Mouse (Mus musculus): ENCODE data around the gene Nr6a1.

Nr6a1 gene

GRCm38 (mm10) chr2:38880907-38881672, 46.4 kb downstream of the Nr6a1 start:
- DNase-seq (ENCODE audit: low read depth in 2 of 2, low spot score in 2 of 2) = no peak

GRCm38 (mm10) chr2:38874544-38875108, 52.9 kb downstream of the Nr6a1 start:
- no peak for DNase-seq (ENCODE audit: low read depth in 2 of 2, low spot score in 2 of 2)

GRCm38 (mm10) chr2:38872730-38873129, 54.8 kb downstream of the Nr6a1 start:
- DNase-seq (ENCODE audit: low read depth in 2 of 2, low spot score in 2 of 2) = no peak

GRCm38 (mm10) chr2:38866711-38867110, 60.8 kb downstream of the Nr6a1 start:
- DNase-seq (ENCODE audit: low read depth in 2 of 2, low spot score in 2 of 2) = no peak

- DNase-seq (ENCODE audit: low read depth in 2 of 2, low spot score in 2 of 2) = peak in 1 of 2 experiments; percentile 9
These were observed 63.5 kb downstream of the Nr6a1 start for GRCm38 (mm10) chr2:38864011-38864410.

GRCm38 (mm10) chr2:38851797-38852196, 75.7 kb downstream of the Nr6a1 start:
- no peak for DNase-seq (ENCODE audit: low read depth in 2 of 2, low spot score in 2 of 2)

GRCm38 (mm10) chr2:38846319-38846718, 81.2 kb downstream of the Nr6a1 start:
- DNase-seq (ENCODE audit: low read depth in 2 of 2, low spot score in 2 of 2) = no peak

- no peak for DNase-seq (ENCODE audit: low read depth in 2 of 2, low spot score in 2 of 2)
These were observed 92.0 kb downstream of the Nr6a1 start for GRCm38 (mm10) chr2:38835489-38835888.

GRCm38 (mm10) chr2:38831976-38832375, 95.5 kb downstream of the Nr6a1 start:
- no peak for DNase-seq (ENCODE audit: low read depth in 2 of 2, low spot score in 2 of 2)

- DNase-seq (ENCODE audit: low read depth in 2 of 2, low spot score in 2 of 2) = no peak
These were observed 98.0 kb downstream of the Nr6a1 start for GRCm38 (mm10) chr2:38829521-38829920.

GRCm38 (mm10) chr2:38827801-38828306, 99.6 kb downstream of the Nr6a1 start:
- no peak for DNase-seq (ENCODE audit: low read depth in 2 of 2, low spot score in 2 of 2)

GRCm38 (mm10) chr2:38826189-38826588, 101.3 kb downstream of the Nr6a1 start:
- no peak for DNase-seq (ENCODE audit: low read depth in 2 of 2, low spot score in 2 of 2)

- DNase-seq (ENCODE audit: low read depth in 2 of 2, low spot score in 2 of 2) = peak; percentile 2 to 16
These were observed 102.4 kb downstream of the Nr6a1 start for GRCm38 (mm10) chr2:38824791-38825768.

GRCm38 (mm10) chr2:38823912-38824583, 103.4 kb downstream of the Nr6a1 start:
- DNase-seq (ENCODE audit: low read depth in 2 of 2, low spot score in 2 of 2) = peak; percentile 7 to 19

- DNase-seq (ENCODE audit: low read depth in 2 of 2, low spot score in 2 of 2) = no peak
These were observed 104.1 kb downstream of the Nr6a1 start for GRCm38 (mm10) chr2:38823406-38823805.

- DNase-seq (ENCODE audit: low read depth in 2 of 2, low spot score in 2 of 2) = peak; percentile 7 to 12
These were observed 104.5 kb downstream of the Nr6a1 start for GRCm38 (mm10) chr2:38822995-38823394.

GRCm38 (mm10) chr2:38817487-38817886, 110.0 kb downstream of the Nr6a1 start:
- DNase-seq (ENCODE audit: low read depth in 2 of 2, low spot score in 2 of 2) = no peak

GRCm38 (mm10) chr2:38797087-38797624, 130.3 kb downstream of the Nr6a1 start:
- DNase-seq (ENCODE audit: low read depth in 2 of 2, low spot score in 2 of 2) = peak; percentile 46 to 63

- DNase-seq (ENCODE audit: low read depth in 2 of 2, low spot score in 2 of 2) = no peak
These were observed 140.2 kb downstream of the Nr6a1 start for GRCm38 (mm10) chr2:38787338-38787737.

GRCm38 (mm10) chr2:38786216-38786960, 141.1 kb downstream of the Nr6a1 start:
- DNase-seq (ENCODE audit: low read depth in 2 of 2, low spot score in 2 of 2) = no peak
